In the genomic region with DNA sequence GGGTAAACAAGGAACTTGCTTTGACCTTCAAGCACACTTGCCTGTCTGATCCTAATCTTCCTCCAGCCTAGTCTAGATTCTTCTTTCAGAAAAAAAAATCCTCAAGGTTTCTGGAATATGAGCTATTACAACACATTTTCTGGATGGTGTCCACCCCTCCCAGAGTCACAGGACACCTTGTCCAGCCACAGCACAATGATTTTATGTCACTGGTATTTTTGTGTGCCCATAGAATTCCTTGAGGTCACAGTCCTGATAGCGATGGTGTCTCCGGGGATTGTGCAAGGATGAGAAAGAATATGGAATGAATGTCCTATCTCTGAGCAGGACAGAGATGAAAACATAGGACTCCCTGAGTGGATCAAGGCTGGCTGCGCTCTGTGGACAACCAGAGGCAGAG, we compare ENCODE assay signal across 36 mouse cellular contexts. TPM values are rescaled to one million over a fixed set of nuclear protein-coding genes. Genes with fewer than 3 reads are reported as not detected.
DNase-seq lines count a peak whose midpoint lies in the region; ATAC-seq lines count a peak whose summit lies in the region.
"Had no signal": no experiment of that assay in that cellular context is flagged by ENCODE, and none has a peak within 500 bp of the region (broad histone marks: within the 10 kb centered on the region; RNA-seq: fewer than 3 reads in every experiment).

No protein-coding gene starts in this region.

- WGBS in heart, embryonic 10.5 days: 76% methylated on average over 3 of the region's 3 CpGs
- 72% methylated on average over 3 of the region's 3 CpGs for WGBS in heart, embryonic 15.5 days
- 94% methylated on average over 3 of the region's 3 CpGs for WGBS in neural tube, embryonic 15.5 days

- 0 out of 2 replicates have a peak, but pooled peaks cover 2% of the 10 kb centered on the region for H3K36me3 ChIP-seq in heart, embryonic 10.5 days
- no peaks in the 10 kb centered on the region for H3K36me3 ChIP-seq in heart, embryonic 15.5 days
- no peaks in the 10 kb centered on the region for H3K36me3 ChIP-seq in neural tube, embryonic 15.5 days
- H3K36me3 ChIP-seq: embryonic facial prominence, embryonic 12.5 days; hindbrain, embryonic 10.5 days; hindbrain, embryonic 15.5 days; kidney, embryonic 15.5 days; limb, embryonic 13.5 days; liver, embryonic 13.5 days; midbrain, embryonic 12.5 days; neural tube, embryonic 12.5 days; stomach, embryonic 15.5 days had no signal

- no peak overlapping the region for H3K4me2 ChIP-seq in heart, embryonic 15.5 days
- H3K4me2 ChIP-seq in neural tube, embryonic 15.5 days: no peak overlapping the region
- H3K4me2 ChIP-seq: embryonic facial prominence, embryonic 12.5 days; heart, embryonic 11.5 days; hindbrain, embryonic 15.5 days; kidney, embryonic 15.5 days; limb, embryonic 13.5 days; liver, embryonic 13.5 days; midbrain, embryonic 12.5 days; neural tube, embryonic 12.5 days; stomach, embryonic 15.5 days had no signal

- peak; percentile 74 for DNase-seq in heart, adult 11 months
- DNase-seq in heart, embryonic 10.5 days (ENCODE audit: low spot score): no peak
- DNase-seq in heart, adult 8-10 months (ENCODE audit: low spot score): no peak
- DNase-seq in 3T3-L1 (ENCODE audit: low read depth, low spot score): peak; percentile 57
- peak; percentile 61 for DNase-seq in adipocyte (ENCODE audit: low spot score)
- no peak for DNase-seq in c-Kit-positive CD71-positive TER-119-positive erythroid progenitor cells, embryonic 14.5 days (ENCODE audit: low spot score)
- DNase-seq: cerebellum, adult 11 months; cerebellum, adult 9-10 months; cerebellum, postnatal 36 days; gastrocnemius, postnatal 14 days; kidney, adult 11 months; kidney, postnatal 36 days; liver, embryonic 13.5 days; lung, adult 18-20 months; lung, postnatal 4 days; retina, postnatal 1 day; right cerebral cortex, postnatal 14 days had no signal

- no peaks in the 10 kb centered on the region for H3K27me3 ChIP-seq in heart, embryonic 10.5 days (ENCODE audit: insufficient read depth, poor library complexity, severe bottlenecking)
- no peaks in the 10 kb centered on the region for H3K27me3 ChIP-seq in heart, embryonic 15.5 days
- H3K27me3 ChIP-seq in neural tube, embryonic 15.5 days (replicated peaks): no peaks in the 10 kb centered on the region
- H3K27me3 ChIP-seq: embryonic facial prominence, embryonic 12.5 days; hindbrain, embryonic 15.5 days; kidney, embryonic 15.5 days; limb, embryonic 13.5 days; liver, embryonic 13.5 days; megakaryocyte, embryonic 14.5 days; midbrain, embryonic 12.5 days; neural tube, embryonic 12.5 days; Patski; stomach, embryonic 15.5 days had no signal

- no peaks in the 10 kb centered on the region for H3K9me3 ChIP-seq in heart, embryonic 10.5 days
- no peaks in the 10 kb centered on the region for H3K9me3 ChIP-seq in heart, embryonic 15.5 days (replicated peaks)
- no peaks in the 10 kb centered on the region for H3K9me3 ChIP-seq in neural tube, embryonic 15.5 days (replicated peaks)
- H3K9me3 ChIP-seq: embryonic facial prominence, embryonic 12.5 days; hindbrain, embryonic 15.5 days; kidney, embryonic 15.5 days; limb, embryonic 13.5 days; liver, embryonic 13.5 days; midbrain, embryonic 12.5 days; neural tube, embryonic 12.5 days; stomach, embryonic 15.5 days had no signal

- H3K4me3 ChIP-seq in heart, embryonic 10.5 days: no peak overlapping the region
- H3K4me3 ChIP-seq in heart, embryonic 15.5 days: no peak overlapping the region
- no peak overlapping the region for H3K4me3 ChIP-seq in neural tube, embryonic 15.5 days (replicated peaks)
- H3K4me3 ChIP-seq: embryonic facial prominence, embryonic 12.5 days; hindbrain, embryonic 10.5 days; hindbrain, embryonic 15.5 days; kidney, embryonic 15.5 days; layer of hippocampus, adult 2 months; left cerebral cortex, adult 2 months; limb, embryonic 13.5 days; liver, embryonic 13.5 days; megakaryocyte, embryonic 14.5 days; midbrain, embryonic 12.5 days; myocyte; neural tube, embryonic 12.5 days; stomach, embryonic 15.5 days had no signal

- no peak for ATAC-seq in heart, embryonic 15.5 days (replicated peaks; ENCODE audit: insufficient number of reproducible peaks, insufficient read depth, low FRiP score, low read depth)
- no peak for ATAC-seq in neural tube, embryonic 15.5 days (ENCODE audit: low FRiP score)
- ATAC-seq: forebrain, embryonic 14.5 days; inflammation-experienced regulatory T-cells, adult 6 months; lung, postnatal 0 days; Patski had no signal

- H3K4me1 ChIP-seq in heart, embryonic 10.5 days: peaks cover 3% of the 10 kb centered on the region; the same call in 1 of the 2 replicates
- peaks cover 50% of the 10 kb centered on the region for H3K4me1 ChIP-seq in heart, embryonic 15.5 days (replicated peaks)
- H3K4me1 ChIP-seq in neural tube, embryonic 15.5 days: no peaks in the 10 kb centered on the region
- H3K4me1 ChIP-seq: embryonic facial prominence, embryonic 12.5 days; hindbrain, embryonic 10.5 days; hindbrain, embryonic 15.5 days; liver, embryonic 13.5 days; midbrain, embryonic 12.5 days; neural tube, embryonic 12.5 days; stomach, embryonic 15.5 days had no signal

- H3K9ac ChIP-seq in heart, embryonic 15.5 days: no peak overlapping the region
- H3K9ac ChIP-seq in neural tube, embryonic 15.5 days (replicated peaks): no peak overlapping the region
- H3K9ac ChIP-seq: embryonic facial prominence, embryonic 12.5 days; hindbrain, embryonic 15.5 days; kidney, embryonic 15.5 days; limb, embryonic 13.5 days; liver, embryonic 13.5 days; midbrain, embryonic 12.5 days; neural tube, embryonic 12.5 days; stomach, embryonic 15.5 days had no signal

- no peak overlapping the region for H3K27ac ChIP-seq in heart, embryonic 10.5 days
- 0 out of 2 replicates have a peak overlapping the region, but pooled peaks have one; percentile 15 for H3K27ac ChIP-seq in heart, embryonic 15.5 days
- no peak overlapping the region for H3K27ac ChIP-seq in neural tube, embryonic 15.5 days (replicated peaks)
- H3K27ac ChIP-seq: embryonic facial prominence, embryonic 12.5 days; hindbrain, embryonic 10.5 days; hindbrain, embryonic 15.5 days; kidney, embryonic 15.5 days; layer of hippocampus, adult 2 months; left cerebral cortex, adult 2 months; limb, embryonic 13.5 days; liver, embryonic 13.5 days; midbrain, embryonic 12.5 days; neural tube, embryonic 12.5 days; stomach, embryonic 15.5 days had no signal

RNA-seq across cellular contexts. Expression of a gene that starts 48.0 kb away (rescaled TPM):
- 22.8 and 24.5 TPM in 2 replicates for polyA plus RNA-seq in heart, embryonic 10.5 days (2016; fragmentation: Nextera tagmentation; extraction: Ambion mirVana)
- 27.1 and 29.7 TPM in 2 replicates for polyA plus RNA-seq in heart, embryonic 15.5 days (2015; fragmentation: Nextera tagmentation; extraction: Ambion mirVana)
- total RNA-seq in heart, adult 8-10 months (2022): 10 to 100 TPM; 49.1 to 68.8 (median 60.6) TPM
- polyA plus RNA-seq in neural tube, embryonic 15.5 days (2015; fragmentation: Nextera tagmentation; extraction: Ambion mirVana): 8.3 and 13.2 TPM in 2 replicates

Comparison
In these comparisons a context has a peak if more than half of its experiments do, and no peak if none do; other contexts are left out.
1. DNase-seq: peak in heart, adult 11 months (single experiment), 3T3-L1 (single experiment) and adipocyte (single experiment); none in heart, embryonic 10.5 days (single experiment), heart, adult 8-10 months (single experiment) and c-Kit-positive CD71-positive TER-119-positive erythroid progenitor cells, embryonic 14.5 days (single experiment).